Mouse (Mus musculus) ovary, adult 18-20 months (tissue): ENCODE data around the gene Gm8720.
"Not testable (repeated sequence)": the region's sequence is repeated elsewhere in the genome, so short reads cannot be mapped to it uniquely, and the experiment has no call there.

Source experiments
- DNase-seq: peaks from one replicate; pipeline ENCODE4 v3.0.0; 2022; ENCODE audit warnings: low spot score, mixed read lengths

Gene Gm8720

GRCm38 (mm10) chr7:23067356-23067755, at the start of gene Gm8720:
Gene Gm8720 (minus strand): TSS chr7:23067456.
- not testable (repeated sequence) for DNase-seq

- DNase-seq: not testable (repeated sequence)
Observed at GRCm38 (mm10) chr7:23055240-23055639, 12.0 kb downstream of the Gm8720 start, which contains the start of gene Vmn1r163. Gene Vmn1r163 (plus strand): TSS chr7:23055540.

DNA sequence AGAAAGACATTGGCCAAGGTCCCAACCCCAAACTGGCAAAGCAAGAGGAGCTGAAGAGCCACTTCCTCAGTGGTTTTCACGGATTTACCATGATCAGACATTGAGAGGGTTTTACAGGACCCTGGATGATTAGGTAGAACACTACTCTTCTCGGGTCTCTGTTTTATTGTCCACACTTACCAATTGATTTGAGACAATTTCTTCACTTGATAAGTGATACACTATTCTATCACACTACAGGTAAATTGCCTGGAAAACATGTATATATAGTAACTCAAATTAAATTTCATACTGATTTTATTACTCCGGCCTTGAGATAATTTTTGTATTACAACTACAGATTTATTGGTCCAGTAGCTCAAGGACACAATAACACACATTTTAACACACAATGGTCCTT, 47.4 kb downstream of the Gm8720 start, which contains the start of gene Gm4216:
Gene Gm4216 (minus strand): TSS at position 101 of the 400 bp plus-strand sequence.
- not testable (repeated sequence) for DNase-seq
